Mouse (Mus musculus) stomach, postnatal 0 days (tissue): Measurements from ENCODE around the gene Pltp.

Experiments used
- CTCF ChIP-seq: IDR thresholded peaks from 2 replicates; pipeline ENCODE4 v1.5.1; 2016; ENCODE audit warnings: antibody characterized with exemption, low read depth, mild to moderate bottlenecking, moderate library complexity
- EP300 ChIP-seq: optimal IDR thresholded peaks from 2 replicates; pipeline ENCODE3; 2016; ENCODE audit warnings: antibody characterized with exemption

- TF ChIP-seq CTCF (no peak), EP300 (no peak)
Measured at GRCm38 (mm10) chr2:164821060-164821459, 36.5 kb downstream of the Pltp start.
